Mouse (Mus musculus): ENCODE measurements around the gene Stk10.

Stk10 gene

DNA sequence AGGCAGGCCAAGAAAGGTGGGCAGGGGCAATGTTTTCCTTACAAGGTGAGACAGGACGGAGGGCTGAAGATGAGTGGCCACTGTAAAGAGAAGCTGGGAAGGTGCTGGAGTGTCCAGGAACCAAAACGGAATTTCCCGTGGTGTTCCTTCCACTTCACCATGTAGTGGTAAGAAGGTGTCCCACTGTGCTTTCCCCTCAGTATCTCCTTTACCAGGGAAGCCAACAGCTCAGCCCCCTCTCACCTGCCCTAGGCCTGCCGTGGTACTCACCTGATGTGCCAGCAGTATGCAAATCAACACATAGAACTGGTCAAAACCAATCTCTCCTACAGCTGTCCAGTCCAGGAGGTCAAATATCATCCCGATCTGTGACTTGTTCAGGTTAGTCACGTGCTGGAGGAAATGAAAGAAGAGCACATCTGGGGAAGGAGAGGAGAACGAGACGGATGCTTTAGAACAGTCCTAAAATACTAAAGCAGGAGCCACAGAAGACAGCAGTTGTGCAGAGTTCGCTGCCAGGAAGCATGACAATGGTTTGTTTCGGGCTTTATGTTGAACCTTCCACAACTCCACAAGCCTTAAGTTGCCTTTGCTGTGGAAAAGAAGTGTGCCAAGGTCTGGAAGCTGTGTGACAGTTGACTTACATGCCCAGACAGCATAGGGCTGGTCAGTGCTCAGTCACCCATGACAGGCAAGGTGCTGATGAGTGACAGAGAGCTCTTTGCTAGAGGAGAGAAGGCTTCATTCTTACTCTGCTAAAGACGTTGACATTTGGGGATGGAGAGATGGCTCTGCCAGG lies 8.8 kb upstream of the Stk10 start:
- DNase-seq (ENCODE audit: low read depth, low spot score) = no peak

GRCm38 (mm10) chr11:32527006-32527405 lies 6.1 kb upstream of the Stk10 start:
- no peak for DNase-seq (ENCODE audit: low read depth, low spot score)

DNA sequence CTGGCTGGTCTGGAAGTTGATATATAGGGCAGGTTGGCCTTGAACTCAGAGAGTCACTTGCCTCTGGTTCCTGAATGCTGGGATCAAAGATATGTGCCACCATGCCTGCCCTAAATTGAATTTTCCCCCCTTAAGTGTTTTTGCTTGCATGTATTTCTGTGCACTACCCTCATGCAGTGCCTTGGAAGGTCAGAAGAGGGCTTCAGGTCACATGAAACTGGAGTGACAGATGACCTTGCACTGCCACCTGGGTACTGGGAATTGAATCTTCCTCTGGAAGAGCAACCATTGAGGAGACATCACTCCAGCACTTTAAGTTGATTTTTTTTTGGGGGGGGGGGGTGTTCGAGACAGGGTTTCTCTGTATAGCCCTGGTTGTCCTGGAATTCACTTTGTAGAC lies 3.0 kb upstream of the Stk10 start:
- no peak for DNase-seq (ENCODE audit: low read depth, low spot score)

DNA sequence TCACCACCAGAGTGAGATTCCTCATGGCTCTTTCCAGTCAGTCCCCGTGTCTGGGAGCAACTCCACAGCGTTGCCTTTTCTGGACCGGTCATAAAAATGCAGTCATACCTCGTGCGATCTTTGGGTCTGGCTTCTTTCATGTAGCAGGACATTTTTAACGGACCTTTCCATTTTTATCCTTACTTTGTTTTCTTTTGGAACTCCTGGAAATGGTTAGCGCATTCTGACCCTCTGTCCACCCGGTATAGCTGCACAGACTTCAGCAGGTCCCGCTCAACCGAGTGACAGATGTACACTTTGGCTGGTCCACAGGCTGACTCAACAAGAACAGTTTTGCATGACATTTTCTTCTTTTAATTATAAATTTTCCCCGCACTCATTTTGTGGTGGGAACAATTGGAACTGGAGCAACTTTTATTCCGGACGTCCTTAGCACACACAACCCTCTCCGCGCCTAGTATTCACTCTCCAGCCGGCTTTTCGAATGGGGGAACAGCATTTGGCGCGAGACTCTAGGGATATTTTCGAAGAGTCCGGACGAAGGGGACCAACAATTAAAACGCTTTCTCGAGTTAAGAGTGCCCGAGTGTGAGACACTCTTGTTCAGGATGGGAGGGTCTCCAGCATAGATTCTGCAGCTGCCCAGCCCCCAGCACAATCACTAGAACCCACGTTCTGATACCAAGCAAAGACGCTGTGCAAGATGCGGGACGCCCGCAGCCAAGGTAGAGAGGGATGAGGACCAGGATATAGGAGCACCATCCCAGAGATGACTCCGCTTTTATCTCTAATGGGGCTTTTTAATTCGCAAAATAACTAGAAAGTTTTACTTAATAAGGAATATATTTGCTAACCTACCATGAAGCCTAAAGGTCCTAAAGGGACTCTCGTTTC lies 987 bp upstream of the Stk10 start, which contains the start of gene Efcab9:
Efcab9 (minus strand) TSS at position 211 of the 894 bp plus-strand sequence.
- DNase-seq (ENCODE audit: low read depth, low spot score) = peak; percentile 46

GRCm38 (mm10) chr11:32533482-32534261 lies 567 bp downstream of the Stk10 start:
- peak; percentile 85 for DNase-seq (ENCODE audit: low read depth, low spot score)

- no peak for DNase-seq (ENCODE audit: low read depth, low spot score)
These were observed 1.5 kb downstream of the Stk10 start for GRCm38 (mm10) chr11:32534453-32535075.

GRCm38 (mm10) chr11:32535646-32536045 lies 2.5 kb downstream of the Stk10 start:
- DNase-seq (ENCODE audit: low read depth, low spot score) = no peak

DNA sequence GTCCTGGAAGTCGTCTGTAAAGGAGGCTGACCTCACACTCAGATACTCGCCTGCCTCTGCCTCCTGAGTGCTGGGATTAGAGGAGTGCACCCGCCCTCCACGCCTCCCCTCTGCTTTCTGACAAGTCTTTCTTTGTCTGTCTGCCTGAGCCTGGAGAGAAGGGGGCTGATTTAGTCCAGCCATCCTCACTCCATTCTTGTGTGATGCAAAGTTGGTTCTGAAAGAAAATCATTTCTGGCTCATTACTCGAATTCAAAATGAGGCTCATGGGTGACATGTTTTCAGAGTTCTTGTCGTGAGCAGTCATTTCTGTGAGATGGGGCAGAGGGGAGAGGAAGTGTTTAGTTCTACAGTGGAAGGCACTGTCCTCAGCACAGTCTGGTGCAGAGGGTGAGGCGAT lies 3.8 kb downstream of the Stk10 start:
- DNase-seq (ENCODE audit: low read depth, low spot score) = no peak

- no peak for DNase-seq (ENCODE audit: low read depth, low spot score)
These were observed 5.3 kb downstream of the Stk10 start for GRCm38 (mm10) chr11:32538435-32538834.

GRCm38 (mm10) chr11:32538846-32539245 lies 5.7 kb downstream of the Stk10 start:
- no peak for DNase-seq (ENCODE audit: low read depth, low spot score)

- no peak for DNase-seq (ENCODE audit: low read depth, low spot score)
These were observed 6.6 kb downstream of the Stk10 start for GRCm38 (mm10) chr11:32539717-32540116.

DNA sequence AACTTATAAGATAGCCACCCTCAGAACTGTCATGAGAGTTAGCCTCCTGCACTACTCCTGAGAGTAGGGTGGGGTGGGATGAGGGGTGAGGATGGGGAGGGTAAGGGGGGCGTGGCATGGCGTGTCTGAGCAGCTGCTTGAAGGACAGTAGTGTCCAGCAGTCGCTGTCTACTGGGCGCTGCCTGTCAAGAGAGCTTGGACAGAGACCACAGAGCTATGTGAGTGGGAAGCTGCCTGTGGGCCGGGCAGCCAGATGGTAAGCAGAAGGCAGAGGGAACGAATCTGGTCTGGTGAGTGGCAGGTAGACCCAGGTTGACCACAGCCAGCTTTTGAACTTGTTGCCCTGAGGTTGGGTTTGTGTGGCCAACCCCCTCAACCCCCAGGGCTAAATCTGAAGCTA lies 7.4 kb downstream of the Stk10 start:
- no peak for DNase-seq (ENCODE audit: low read depth, low spot score)

- no peak for DNase-seq (ENCODE audit: low read depth, low spot score)
These were observed 9.1 kb downstream of the Stk10 start for GRCm38 (mm10) chr11:32542181-32542580.

DNA sequence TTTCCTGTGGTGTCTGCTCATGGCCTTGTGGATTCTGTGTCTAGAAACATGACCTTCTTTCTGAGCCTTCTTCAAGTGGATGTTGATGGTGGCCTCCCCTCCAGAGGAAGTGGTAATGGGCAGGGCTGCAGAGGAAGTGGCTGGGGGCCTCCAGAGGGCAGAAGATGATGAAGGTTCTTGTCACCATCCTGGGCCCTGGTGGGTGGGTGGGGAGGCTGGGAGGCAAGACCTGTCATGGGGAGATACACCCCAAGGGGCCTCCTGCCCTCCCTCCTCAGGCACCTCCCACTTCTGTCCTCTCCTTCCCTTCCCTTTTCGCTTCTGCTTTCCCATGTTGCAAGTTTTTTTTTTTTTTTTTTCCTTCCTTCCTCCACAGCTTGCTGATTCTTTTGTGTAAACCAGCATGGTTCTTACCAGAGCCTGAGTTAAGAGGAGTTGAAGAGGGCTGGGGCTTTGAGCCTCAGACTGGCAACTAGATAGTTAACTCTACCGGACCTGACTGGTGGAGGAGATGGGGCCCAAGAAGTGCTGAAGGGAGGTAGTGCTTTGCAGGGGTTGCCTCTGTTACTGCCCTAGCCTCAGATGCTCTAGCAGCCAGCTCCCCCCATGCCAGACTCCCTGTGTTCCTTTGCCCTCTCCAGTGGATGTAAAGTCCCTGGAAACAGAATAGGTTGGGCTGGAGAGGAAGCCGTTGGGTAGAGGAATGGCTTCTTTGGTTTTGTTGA lies 9.7 kb downstream of the Stk10 start:
- DNase-seq (ENCODE audit: low read depth, low spot score) = no peak

DNA sequence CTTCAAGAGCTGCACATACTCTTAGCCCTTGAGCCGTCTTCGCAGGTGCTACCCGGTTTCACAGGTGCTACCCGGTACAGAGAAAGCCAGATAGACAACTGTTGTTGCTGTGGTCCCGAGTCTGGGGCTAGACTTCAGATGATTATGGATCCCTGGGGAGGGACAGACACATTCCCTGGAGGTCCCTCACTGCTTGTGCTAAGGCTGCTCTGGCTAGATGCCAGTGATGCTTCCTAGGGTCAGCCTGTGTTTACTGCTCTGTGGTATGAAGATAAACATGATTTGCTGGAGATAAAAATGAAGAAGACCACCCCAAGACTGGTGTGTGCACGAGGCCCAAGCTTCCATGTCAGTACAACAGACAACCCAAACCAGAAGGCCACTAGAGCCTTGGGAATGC lies 10.9 kb downstream of the Stk10 start:
- DNase-seq (ENCODE audit: low read depth, low spot score) = no peak

DNA sequence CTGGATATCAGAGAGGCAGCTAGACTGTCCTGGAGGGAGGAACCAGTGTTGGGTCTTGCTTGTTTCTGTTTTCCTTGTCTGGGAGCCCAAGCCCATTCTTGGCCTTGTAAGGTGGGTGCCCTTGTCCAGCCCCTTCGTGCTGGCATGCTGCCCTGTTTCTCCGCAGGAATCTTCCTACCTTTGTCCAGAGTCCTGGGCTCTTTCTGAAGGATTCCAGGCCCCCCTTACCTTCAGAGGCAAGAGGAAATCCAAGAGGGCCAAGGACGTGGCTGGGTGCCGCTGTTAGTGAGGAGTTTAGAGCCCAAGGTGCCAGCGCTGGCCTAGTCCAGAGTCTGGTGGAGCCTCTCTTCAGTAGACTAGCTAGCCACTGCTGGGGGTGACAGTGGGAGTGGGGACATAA lies 11.4 kb downstream of the Stk10 start:
- DNase-seq (ENCODE audit: low read depth, low spot score) = no peak

DNA sequence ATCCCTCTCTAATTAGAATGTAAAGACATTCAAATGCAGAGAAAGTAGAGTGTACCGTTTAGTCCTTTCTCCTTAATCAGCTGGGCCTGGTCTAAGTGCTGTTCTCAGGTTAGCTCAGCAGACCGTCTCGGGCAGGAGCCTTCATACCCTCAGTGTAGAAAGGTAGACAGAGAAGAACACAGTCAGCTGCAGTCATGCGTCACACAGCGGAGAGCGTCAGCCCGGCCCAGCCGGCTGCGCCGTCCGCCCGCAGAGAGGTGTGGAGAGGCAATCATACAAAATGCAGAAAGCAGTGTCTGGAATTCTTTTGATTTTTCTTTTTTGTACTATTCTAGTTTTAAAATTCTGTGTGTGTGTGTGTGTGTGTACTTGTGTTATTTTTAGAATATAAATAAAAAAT lies 12.5 kb downstream of the Stk10 start:
- peak; percentile 55 for DNase-seq (ENCODE audit: low read depth, low spot score)

- DNase-seq (ENCODE audit: low read depth, low spot score) = peak; percentile 59
These were observed 13.4 kb downstream of the Stk10 start for GRCm38 (mm10) chr11:32546483-32546882.

- no peak for DNase-seq (ENCODE audit: low read depth, low spot score)
These were observed 14.4 kb downstream of the Stk10 start for GRCm38 (mm10) chr11:32547391-32547947.

DNA sequence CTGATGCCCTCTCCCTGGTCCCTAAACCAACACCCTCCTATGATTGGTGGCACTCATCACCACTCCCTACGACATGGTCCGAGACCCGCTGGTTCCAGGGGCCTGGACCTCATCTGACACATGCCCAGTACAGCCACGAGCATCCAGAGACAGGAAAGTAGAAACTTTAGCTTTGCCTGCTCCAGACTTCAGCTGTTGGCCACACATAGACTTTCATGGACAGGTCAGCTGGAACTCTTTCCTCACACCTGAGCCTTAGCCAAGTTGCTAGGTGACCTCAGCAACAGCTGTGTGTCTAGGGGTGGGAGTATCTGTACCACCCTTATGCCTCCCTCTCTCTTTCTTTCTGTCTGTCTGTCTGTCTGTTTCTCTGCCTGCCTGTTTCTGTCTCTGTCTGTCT lies 15.1 kb downstream of the Stk10 start:
- no peak for DNase-seq (ENCODE audit: low read depth, low spot score)

Measured in brain, adult 2 months (tissue).